Mouse (Mus musculus) olfactory bulb, adult 2 months (tissue): ENCODE measurements around the gene Baz1b.

ENCODE experiments used
- CTCF ChIP-seq: fragments of 200-500 bp; IDR thresholded peaks from 2 replicates; pipeline ENCODE4 v1.5.1; 2012; ENCODE audit warnings: low read depth, mild to moderate bottlenecking, low read length, moderate library complexity; ENCODE audit not compliant: insufficient read depth
- POLR2A ChIP-seq: fragments of 200-500 bp; IDR thresholded peaks from 2 replicates; pipeline ENCODE4 v1.6.1; 2012; ENCODE audit warnings: mild to moderate bottlenecking, low read depth, low read length, moderate library complexity; ENCODE audit not compliant: insufficient read depth

- TF ChIP-seq CTCF (no peak; the same call in 1 of the 2 replicates), POLR2A (no peak)
Observed at GRCm38 (mm10) chr5:135191620-135192019, 4.6 kb downstream of the Baz1b start.
